Mouse (Mus musculus) left cerebral cortex, adult 8-10 months (tissue): ENCODE results near the gene Epb41l3. TPM values are rescaled to one million over a fixed set of nuclear protein-coding genes. Genes with fewer than 3 reads are reported as not detected.
A peak's percentile ranks its signal among the peaks of the same experiment; 100 is the strongest.

Experiments used
- DNase-seq, 2 experiments: peaks; one replicate each; pipeline ENCODE4 v3.0.0; 2022; ENCODE audit warnings: low spot score in 2 of 2
- total RNA-seq, 4 experiments: library from RNA; stranded (reverse); gene quantifications; 2 replicates each; pipeline ENCODE4 v1.2.4; 2022

Epb41l3 gene
- total RNA-seq, 4 experiments from 2014 or later = 229 to 246 (median 235) TPM

- no peak for DNase-seq
Observed at GRCm38 (mm10) chr17:69181560-69182316, 106.3 kb downstream of the Epb41l3 start.

- no peak for DNase-seq
Observed at GRCm38 (mm10) chr17:69187794-69188193, 112.3 kb downstream of the Epb41l3 start.

DNA sequence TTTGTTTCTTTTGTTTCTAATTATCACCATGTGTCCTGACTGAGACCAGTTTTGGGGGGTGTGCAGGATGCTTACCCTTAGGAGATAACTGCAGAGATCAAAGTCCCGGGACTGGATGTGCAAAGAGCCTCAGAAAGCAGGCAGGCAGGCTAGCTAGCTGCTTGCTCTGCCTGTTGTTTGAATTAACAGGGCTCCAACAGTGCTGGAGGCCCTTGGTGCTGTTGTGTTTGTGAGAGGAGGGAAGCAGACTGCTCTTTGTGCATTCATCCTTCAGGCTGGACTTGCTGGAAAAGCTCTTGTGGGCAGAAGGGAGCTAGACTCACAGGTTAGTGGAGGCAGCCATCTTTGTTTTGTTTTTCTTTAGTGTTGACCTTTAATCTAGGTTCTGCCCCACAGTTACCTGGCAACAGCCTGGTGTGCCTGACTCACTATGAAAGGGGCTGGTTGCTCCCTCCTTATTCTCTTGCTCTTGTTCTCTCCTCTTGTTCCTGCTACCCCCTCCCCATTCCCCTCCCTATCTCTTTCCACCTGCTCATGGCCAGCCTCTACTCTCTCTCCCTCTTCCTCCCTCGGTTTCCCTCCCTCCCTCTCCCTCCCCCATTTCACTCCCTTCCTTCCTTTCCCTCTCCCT, 117.5 kb downstream of the Epb41l3 start:
- DNase-seq = no peak

- DNase-seq = no peak
Observed at GRCm38 (mm10) chr17:69194599-69194998, 119.1 kb downstream of the Epb41l3 start.

GRCm38 (mm10) chr17:69195758-69196157, 120.3 kb downstream of the Epb41l3 start:
- no peak for DNase-seq

DNA sequence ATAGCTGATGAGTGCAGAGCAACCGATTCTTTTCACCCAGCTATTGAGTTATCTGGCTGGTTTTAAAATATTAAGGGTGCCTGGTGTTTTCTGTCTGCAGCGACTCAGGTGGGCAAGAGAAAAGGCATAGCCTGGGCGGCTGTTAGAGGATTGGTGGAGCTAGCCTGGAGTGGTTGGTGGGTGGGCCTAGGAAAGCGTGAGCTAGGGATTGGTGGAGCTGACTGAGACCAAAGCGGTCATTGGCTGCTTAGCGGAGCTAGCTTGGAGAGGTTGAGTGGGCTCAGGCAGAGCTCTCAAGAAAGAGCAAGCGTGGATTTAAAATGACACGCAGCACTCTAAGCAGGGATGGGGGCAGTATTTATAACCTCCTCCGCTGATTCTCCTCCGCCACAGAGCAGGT, 121.2 kb downstream of the Epb41l3 start:
- DNase-seq = peak in 1 of 2 experiments; percentile 36

- DNase-seq = no peak
Observed at GRCm38 (mm10) chr17:69198805-69199204, 123.3 kb downstream of the Epb41l3 start.

- no peak for DNase-seq
Observed at GRCm38 (mm10) chr17:69199827-69200226, 124.3 kb downstream of the Epb41l3 start.

DNA sequence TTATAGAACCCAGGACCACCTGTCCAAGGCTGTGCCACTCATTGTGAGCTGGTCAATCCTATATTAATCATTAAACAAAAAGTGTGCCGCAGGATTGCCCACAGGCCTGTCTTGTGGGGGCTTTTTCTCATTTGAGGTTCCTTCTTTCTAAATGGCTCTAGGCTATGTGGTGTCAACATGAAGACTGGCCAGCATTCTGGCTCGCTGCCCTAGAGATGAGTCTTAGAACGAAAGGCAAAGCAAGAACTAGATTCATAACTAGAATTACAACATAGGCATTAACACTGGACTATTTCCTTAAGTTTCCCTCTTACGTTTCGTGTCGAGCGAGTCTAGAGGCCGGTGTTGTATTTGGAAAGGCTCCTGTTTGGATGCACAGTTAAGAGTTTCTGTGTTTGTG, 125.5 kb downstream of the Epb41l3 start:
- no peak for DNase-seq

DNA sequence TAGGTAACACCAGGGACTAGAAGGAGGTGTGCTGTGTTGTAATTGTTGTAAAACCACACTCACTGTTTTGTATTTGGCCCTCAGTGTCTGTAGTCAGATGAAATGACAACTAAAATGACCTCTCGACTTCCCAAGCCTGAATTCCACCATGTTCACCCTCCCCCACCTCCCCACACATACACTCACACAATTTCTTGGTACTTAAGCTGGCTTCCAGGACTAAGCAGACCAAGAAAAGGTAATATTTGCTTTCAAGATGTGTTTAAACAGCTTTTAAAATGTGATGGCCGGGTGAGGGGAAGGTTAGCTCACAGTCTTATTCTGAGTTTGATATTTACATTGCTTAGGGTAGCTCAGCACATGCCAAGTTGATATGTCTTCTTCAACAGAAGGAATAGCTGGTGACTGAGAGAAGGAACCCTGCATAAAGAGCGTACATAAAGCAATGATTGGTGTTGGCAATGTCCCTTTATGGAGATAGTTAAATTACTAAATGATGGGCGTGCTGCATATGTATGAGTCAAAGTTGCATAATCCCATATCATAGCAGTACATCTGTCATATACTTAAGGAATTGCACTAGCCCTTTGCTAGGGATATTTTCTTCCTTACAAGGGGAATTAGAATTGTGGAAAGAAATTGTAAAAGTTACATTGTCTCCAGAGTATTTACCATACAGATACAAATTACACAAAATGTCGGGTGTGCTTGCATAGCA, 130.0 kb downstream of the Epb41l3 start:
- no peak for DNase-seq

DNA sequence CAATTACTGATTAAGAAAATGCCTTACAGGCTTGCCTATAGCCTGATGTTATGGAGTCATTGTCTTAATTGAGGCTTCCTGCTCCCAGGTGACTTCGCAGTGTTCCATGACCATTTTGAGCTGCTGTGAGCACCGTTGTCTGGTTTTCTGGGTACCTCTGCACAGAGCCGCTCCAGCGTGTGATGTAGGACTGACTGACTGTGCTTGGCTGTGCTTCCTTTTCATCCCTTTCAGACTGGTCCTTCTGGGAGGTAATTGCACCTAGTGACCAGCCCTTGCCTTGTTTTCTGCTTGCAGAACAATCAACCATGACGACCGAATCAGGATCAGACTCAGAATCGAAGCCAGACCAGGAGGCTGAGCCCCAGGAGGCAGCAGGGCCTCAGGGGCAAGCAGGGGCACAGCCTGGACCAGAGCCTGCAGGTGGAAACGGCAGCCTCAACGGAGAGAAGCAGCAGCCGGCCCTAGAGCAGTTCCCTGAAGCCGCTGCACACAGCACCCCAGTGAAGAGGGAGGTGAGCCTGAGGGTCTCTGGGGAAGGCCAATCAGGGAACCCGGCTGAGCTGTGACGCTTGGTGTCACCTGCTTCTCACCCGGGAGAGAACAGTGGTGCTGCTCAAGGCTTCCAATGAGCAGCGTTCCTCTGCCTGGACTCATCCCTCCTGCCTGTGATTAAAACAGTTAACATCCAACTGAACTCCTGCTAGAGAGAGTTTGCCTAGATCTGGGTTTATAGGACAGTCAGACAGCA, 132.3 kb downstream of the Epb41l3 start:
- no peak for DNase-seq

DNA sequence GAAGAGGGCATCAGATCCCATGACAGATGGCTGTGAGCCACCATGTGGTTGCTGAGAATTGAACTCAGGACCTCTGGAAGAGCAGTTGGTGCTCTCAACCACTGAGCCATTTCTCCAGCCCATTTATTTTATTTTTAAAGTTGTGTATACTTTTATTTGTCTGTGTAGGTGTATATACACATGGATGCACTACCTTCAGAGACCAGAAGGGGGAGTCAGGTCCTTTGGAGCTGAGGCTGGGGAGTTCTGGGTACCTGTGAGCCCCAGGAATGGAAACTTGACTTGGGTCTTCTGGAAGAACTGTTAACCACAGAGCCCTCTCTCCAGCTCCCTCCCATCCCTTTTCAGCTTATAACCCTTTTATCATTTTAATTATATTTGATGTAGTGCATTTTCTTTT, 135.6 kb downstream of the Epb41l3 start:
- no peak for DNase-seq

- no peak for DNase-seq
Observed at GRCm38 (mm10) chr17:69216120-69216519, 140.6 kb downstream of the Epb41l3 start.

DNA sequence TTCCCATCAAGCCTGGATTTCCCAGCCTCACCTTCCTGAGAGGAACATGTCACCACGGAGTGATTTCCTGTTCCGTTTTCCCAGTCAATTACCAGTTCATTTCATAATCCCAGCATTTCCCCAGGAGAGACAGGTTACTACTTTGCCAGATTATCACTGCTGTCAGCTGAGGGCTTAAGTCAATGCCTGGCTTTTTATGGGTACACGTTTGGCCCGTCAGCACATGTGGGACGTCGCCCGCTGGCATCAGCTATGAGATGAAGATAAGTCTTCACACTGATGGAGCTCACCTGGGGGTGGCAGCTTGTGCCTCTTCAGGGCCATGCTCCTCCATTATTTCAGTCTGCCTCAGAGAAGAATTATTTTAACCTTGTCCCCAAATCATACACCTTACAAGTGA, 145.4 kb downstream of the Epb41l3 start:
- no peak for DNase-seq

- no peak for DNase-seq
Observed at GRCm38 (mm10) chr17:69221377-69221776, 145.9 kb downstream of the Epb41l3 start.

DNA sequence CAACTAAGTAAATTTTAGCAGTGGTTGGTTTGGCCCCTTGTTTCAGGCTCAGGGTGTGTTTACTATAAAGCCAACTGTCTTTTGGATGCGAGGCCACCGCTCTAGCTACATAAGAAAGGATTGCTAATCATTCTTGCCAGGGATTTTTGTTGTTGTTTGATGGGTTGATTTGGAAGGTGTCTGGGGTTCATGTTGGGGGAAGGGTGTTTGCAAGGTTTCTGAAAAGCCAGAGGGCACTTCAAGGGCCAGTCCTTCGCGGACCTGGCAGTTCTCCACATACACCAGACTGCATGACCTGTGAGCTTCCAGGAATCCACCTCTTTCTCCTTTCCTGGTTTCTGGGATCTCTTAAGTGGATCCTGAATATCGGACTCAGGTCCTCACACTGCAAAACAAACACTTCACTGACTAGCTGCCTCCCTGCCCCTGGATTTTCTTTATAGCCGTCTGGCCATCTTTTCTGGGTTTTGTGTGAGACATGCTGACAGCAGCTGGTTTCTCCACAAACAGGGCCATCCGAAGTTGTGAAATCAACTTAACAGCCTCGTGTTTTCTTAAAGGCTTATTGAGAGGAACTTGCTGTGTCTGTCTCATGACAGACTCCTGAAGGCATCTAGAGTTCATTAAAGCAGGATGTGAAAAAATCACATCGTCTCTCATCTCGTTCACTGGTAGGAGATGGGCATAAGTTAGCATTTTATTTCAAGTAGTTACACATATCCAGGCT, 146.6 kb downstream of the Epb41l3 start:
- no peak for DNase-seq

- no peak for DNase-seq
Observed at GRCm38 (mm10) chr17:69225996-69226395, 150.5 kb downstream of the Epb41l3 start.

DNA sequence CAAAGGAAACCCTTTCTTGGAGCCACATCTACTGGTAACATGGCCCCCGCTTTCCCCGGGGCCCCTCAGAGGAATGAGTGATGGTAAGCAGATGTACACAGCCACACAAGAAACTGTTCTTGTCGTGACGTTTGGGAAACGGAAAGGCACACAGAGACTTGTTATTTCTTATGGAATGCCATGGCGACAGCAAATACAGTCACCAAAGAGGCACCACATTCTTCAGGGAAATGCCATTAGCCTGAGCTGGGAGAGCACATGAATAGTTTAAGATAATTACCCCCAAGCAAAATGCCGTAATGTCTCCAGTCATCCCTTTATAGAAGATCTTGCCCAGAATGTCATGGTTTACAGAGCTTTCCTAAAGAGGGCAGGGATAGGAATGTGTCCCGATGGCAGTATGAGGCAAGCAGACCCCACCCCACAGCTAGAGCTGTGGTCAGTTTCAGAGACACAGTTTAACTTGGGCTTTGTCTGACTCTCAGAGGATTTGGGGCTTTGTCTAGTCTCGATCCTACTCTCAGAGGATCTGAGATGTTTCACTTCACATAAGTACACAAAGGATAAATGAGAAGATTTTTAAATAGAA, 152.0 kb downstream of the Epb41l3 start:
- no peak for DNase-seq

- DNase-seq = no peak
Observed at GRCm38 (mm10) chr17:69229451-69229850, 154.0 kb downstream of the Epb41l3 start.

DNA sequence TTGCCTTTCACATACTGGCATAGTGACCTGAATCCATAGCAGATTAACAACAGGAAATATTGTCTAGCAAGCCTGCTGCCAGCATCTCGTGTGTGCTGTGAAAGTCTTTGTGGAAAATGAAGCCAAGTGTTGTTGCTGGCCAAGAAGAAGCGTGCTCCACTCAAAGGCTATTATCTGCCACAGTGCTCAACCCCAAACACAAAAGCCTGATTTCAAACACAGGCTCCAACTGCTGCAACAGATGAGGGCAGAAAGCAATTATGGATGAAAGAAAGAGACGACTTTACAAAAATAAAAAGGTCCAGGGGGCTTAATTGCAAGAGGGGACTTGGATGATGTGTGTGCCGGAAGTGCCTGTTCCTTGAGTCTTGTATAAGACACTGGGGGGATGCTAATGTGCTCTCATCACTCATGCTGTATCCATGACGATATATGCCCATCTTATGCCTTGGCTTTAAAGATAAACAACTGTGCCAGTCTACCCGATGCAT, 154.7 kb downstream of the Epb41l3 start:
- no peak for DNase-seq
